ENCODE assay signal across 11 mouse cellular contexts in genomic region chr11:76836317-76836716, GRCm38 (mm10). TPM values are rescaled to one million over a fixed set of nuclear protein-coding genes. Genes with fewer than 3 reads are reported as not detected.
DNase-seq lines count a peak whose midpoint lies in the region; ATAC-seq lines count a peak whose summit lies in the region.
"Had no signal": no experiment of that assay in that cellular context is flagged by ENCODE, and none has a peak within 500 bp of the region (broad histone marks: within the 10 kb centered on the region; RNA-seq: fewer than 3 reads in every experiment).

No protein-coding gene starts in this region.

- peak; percentile 12 for DNase-seq in adrenal gland, postnatal 14 days
- DNase-seq in adrenal gland, adult (ENCODE audit: inconsistent age in 2 of 2, low spot score in 1 of 2): no peak
- DNase-seq in layer of hippocampus, adult 11-12 months (ENCODE audit: low spot score): peak; percentile 42
- no peak for DNase-seq in layer of hippocampus, adult 9-10 months (ENCODE audit: low spot score)
- DNase-seq in embryonic facial prominence, embryonic 14.5 days (ENCODE audit: low spot score): no peak
- DNase-seq in testis, postnatal 10 days (ENCODE audit: low spot score): no peak
- no peak for DNase-seq in forebrain, embryonic 10.5 days (ENCODE audit: extremely low spot score, low spot score)
- DNase-seq: adrenal gland, adult 2 months; cerebellum, adult 11 months had no signal

- H3K9ac ChIP-seq in embryonic facial prominence, embryonic 14.5 days (ENCODE audit: low read depth, low read length): no peak overlapping the region
- H3K9ac ChIP-seq in liver, embryonic 16.5 days (ENCODE audit: low read depth, low read length): no peak overlapping the region
- H3K9ac ChIP-seq: hindbrain, embryonic 13.5 days had no signal

- no peaks in the 10 kb centered on the region for H3K9me3 ChIP-seq in embryonic facial prominence, embryonic 14.5 days (ENCODE audit: control insufficient read depth, low read length)
- no peaks in the 10 kb centered on the region for H3K9me3 ChIP-seq in liver, embryonic 16.5 days (replicated peaks; ENCODE audit: control insufficient read depth, low read length)
- H3K9me3 ChIP-seq in forebrain, embryonic 10.5 days: no peaks in the 10 kb centered on the region
- H3K9me3 ChIP-seq: hindbrain, embryonic 13.5 days had no signal

- no peak overlapping the region for H3K4me2 ChIP-seq in embryonic facial prominence, embryonic 14.5 days (ENCODE audit: low read depth, low read length)
- peak overlapping the region; percentile 27; the same call in 1 of the 2 replicates for H3K4me2 ChIP-seq in liver, embryonic 16.5 days (ENCODE audit: low read depth, low read length)
- H3K4me2 ChIP-seq: hindbrain, embryonic 13.5 days had no signal

- H3K27ac ChIP-seq in embryonic facial prominence, embryonic 14.5 days (replicated peaks; ENCODE audit: low read depth, low read length): 0 out of 2 replicates have a peak overlapping the region, but pooled peaks have one; percentile 23
- 0 out of 2 replicates have a peak overlapping the region, but pooled peaks have one; percentile 29 for H3K27ac ChIP-seq in liver, embryonic 16.5 days (ENCODE audit: low read length)
- H3K27ac ChIP-seq in forebrain, embryonic 10.5 days: no peak overlapping the region

- H3K36me3 ChIP-seq in embryonic facial prominence, embryonic 14.5 days (ENCODE audit: control insufficient read depth, insufficient read depth, low read length): peaks cover 11% of the 10 kb centered on the region; the same call in 1 of the 2 replicates
- H3K36me3 ChIP-seq in liver, embryonic 16.5 days (ENCODE audit: control insufficient read depth, insufficient read depth): peaks cover 4% of the 10 kb centered on the region; the same call in 1 of the 2 replicates
- H3K36me3 ChIP-seq in forebrain, embryonic 10.5 days (replicated peaks): peaks cover 14% of the 10 kb centered on the region

- no peaks in the 10 kb centered on the region for H3K27me3 ChIP-seq in embryonic facial prominence, embryonic 14.5 days (replicated peaks; ENCODE audit: control insufficient read depth, insufficient read depth, low read length)
- H3K27me3 ChIP-seq in liver, embryonic 16.5 days (ENCODE audit: control insufficient read depth, insufficient read depth, low read depth, low read length): no peaks in the 10 kb centered on the region
- H3K27me3 ChIP-seq in forebrain, embryonic 10.5 days (ENCODE audit: poor library complexity, severe bottlenecking): no peaks in the 10 kb centered on the region
- H3K27me3 ChIP-seq: hindbrain, embryonic 13.5 days had no signal

- H3K4me3 ChIP-seq in embryonic facial prominence, embryonic 14.5 days (ENCODE audit: low read depth, low read length): no peak overlapping the region
- H3K4me3 ChIP-seq in liver, embryonic 16.5 days (ENCODE audit: low read depth, low read length): no peak overlapping the region
- no peak overlapping the region for H3K4me3 ChIP-seq in forebrain, embryonic 10.5 days
- H3K4me3 ChIP-seq: hindbrain, embryonic 13.5 days had no signal

- no peaks in the 10 kb centered on the region for H3K4me1 ChIP-seq in embryonic facial prominence, embryonic 14.5 days (ENCODE audit: control insufficient read depth, insufficient read depth, low read length)
- peaks cover 30% of the 10 kb centered on the region for H3K4me1 ChIP-seq in liver, embryonic 16.5 days (ENCODE audit: control insufficient read depth, low read depth, low read length)
- H3K4me1 ChIP-seq in forebrain, embryonic 10.5 days: no peaks in the 10 kb centered on the region
- H3K4me1 ChIP-seq: hindbrain, embryonic 13.5 days had no signal

- 50% methylated on average over 6 of the region's 6 CpGs for WGBS in embryonic facial prominence, embryonic 14.5 days
- WGBS in liver, embryonic 16.5 days (ENCODE audit: insufficient replicate concordance): 73% methylated on average over 6 of the region's 6 CpGs
- WGBS in forebrain, embryonic 10.5 days: 77% methylated on average over 6 of the region's 6 CpGs

- ATAC-seq in embryonic facial prominence, embryonic 14.5 days (ENCODE audit: low read depth): no peak
- ATAC-seq in liver, embryonic 16.5 days (ENCODE audit: low read depth): no peak

RNA-seq across cellular contexts. Expression of gene Cpd, which starts 10.5 kb away (rescaled TPM):
- total RNA-seq in adrenal gland, postnatal 14 days (2021): 43.5 and 45.8 TPM in 2 replicates
- polyA plus RNA-seq in embryonic facial prominence, embryonic 14.5 days (2014; fragmentation: Nextera tagmentation; extraction: Ambion mirVana): 22.7 and 23.2 TPM in 2 replicates
- polyA plus RNA-seq in liver, embryonic 16.5 days (2015; fragmentation: Nextera tagmentation; extraction: Ambion mirVana): 3.0 and 3.3 TPM in 2 replicates
- 8.2 and 9.0 TPM in 2 replicates for polyA plus RNA-seq in forebrain, embryonic 10.5 days (2016; fragmentation: Nextera tagmentation; extraction: Ambion mirVana)

Comparison
In these comparisons a context has a peak if more than half of its experiments do, and no peak if none do; other contexts are left out.
1. DNase-seq: peak in adrenal gland, postnatal 14 days (single experiment) and layer of hippocampus, adult 11-12 months (single experiment); none in adrenal gland, adult (0 of 2), layer of hippocampus, adult 9-10 months (single experiment), embryonic facial prominence, embryonic 14.5 days (single experiment), testis, postnatal 10 days (single experiment) and forebrain, embryonic 10.5 days (single experiment).